Mouse (Mus musculus) naive thymus-derived CD4-positive, alpha-beta T cell, adult 5 months (primary cell): ENCODE results near the gene Car15. TPM values are rescaled to one million over a fixed set of nuclear protein-coding genes. Genes with fewer than 3 reads are reported as not detected.

Experiments
- polyA plus RNA-seq: library from polyadenylated mRNA; unstranded; fragments of 100-300 nt; shearing (Covaris generic); gene quantifications from one replicate; pipeline ENCODE4 v1.2.1, GENCODE M21; 2017

Car15 gene
- 3.7 TPM for polyA plus RNA-seq

DNA sequence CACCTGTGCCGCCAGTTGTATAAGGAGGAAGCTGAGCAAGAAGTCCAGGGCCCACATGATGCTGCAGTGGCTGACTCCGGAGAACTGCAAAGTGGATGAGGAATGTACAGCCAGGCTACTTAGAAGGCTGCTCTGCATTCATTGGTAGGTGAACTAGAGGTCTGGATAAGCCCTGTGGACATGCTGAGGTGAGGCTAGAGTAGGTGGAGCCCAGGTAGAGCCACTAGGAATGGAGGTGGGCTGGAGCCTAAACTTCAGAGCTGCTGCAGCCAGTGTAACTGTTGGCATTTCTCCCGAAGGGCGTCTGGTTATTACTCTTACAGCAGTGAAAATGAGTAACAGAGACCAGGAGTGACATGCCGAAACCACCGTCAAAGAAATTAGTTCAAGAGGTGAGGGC lies at the start of gene Car15:
TSS of gene Car15 (minus strand) at position 314 of the 400 bp plus-strand sequence.

DNA sequence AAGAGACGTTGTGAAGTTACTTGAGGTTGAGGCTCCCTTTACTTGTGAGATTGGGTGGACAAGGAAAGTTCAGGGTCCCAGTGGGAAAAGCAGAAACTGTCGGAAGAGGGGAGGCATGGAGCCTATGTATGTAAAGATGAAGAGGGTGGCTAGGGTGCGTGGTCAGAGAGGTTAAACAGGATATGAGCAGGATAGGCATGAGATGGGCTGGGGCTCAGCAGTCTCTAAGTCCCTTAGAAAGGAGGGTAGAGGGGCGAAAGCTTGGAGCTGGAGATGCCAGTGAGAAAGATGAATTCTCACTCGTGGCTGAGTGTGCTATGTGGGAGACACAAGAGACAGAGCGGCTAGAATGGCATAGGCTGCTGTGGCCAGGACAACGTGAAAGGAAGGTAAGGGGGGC lies 5.3 kb downstream of the Car15 start, which contains the start of gene B830017H08Rik:
TSS of gene B830017H08Rik (plus strand) at position 301 of the 400 bp plus-strand sequence.

DNA sequence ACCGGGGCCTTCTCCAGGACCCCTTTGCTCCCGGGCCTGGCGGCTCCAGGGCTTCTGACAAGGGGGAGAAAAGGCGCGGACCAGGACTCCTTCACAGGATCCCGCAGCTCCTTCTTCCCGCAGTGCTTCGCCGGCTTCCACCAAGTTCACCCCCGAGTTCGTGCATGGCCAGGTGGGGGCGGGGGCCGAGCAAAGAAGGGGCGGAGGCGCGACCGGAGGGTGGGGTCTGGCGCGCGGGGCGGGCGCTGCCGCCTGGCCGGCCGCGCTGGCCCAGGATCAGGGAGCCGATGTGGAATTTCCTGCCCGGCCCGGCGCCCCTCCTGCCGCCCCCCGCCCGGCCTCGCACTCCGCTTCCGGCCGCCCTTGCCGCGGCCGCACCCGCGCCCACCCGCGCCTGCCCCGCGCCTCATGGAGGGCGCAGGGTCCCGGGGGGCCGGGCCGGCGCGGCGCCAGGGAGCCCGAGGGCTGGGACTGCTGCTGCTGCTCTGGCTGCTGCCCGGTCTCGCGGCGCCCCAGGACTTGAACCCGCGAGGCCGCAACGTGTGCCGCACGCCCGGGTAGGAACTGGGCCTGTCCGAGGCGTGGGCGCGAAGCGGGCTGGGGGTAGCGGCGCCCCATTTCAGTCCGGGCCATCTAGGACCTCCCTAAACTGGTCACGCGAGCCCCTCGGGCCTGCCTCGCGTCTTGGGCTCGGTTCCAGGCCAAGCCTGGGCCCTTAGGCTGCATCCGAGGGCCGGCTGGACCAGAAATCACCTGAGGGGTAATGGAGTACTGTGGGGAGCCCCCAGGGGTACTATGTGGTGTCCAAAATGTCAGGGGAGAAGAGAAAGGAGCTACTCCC lies 41.0 kb downstream of the Car15 start, which contains the start of gene Scarf2:
TSS of gene Scarf2 (plus strand) at position 312 of the 841 bp plus-strand sequence.

Other genes starting within 250 kb of the Car15 start
- gene Smpd4, start 219.0 kb downstream of the Car15 start, polyA plus RNA-seq = 19.5 TPM
- gene Ccdc74a, start 191.9 kb downstream of the Car15 start, polyA plus RNA-seq = not detected
- 129 TPM for gene Med15, start 105.5 kb downstream of the Car15 start, polyA plus RNA-seq
- 18.9 TPM for gene Klhl22, start 78.7 kb downstream of the Car15 start, polyA plus RNA-seq
- gene Scarf2, start 41.1 kb downstream of the Car15 start, polyA plus RNA-seq = not detected
- not detected for gene B830017H08Rik, start 5.2 kb downstream of the Car15 start, polyA plus RNA-seq
- 0.98 TPM for gene Gm20518, start 53.3 kb upstream of the Car15 start, polyA plus RNA-seq
- not detected for gene Tssk1, start 55.9 kb upstream of the Car15 start, polyA plus RNA-seq
- 59.7 TPM for gene Dgcr2, start 60.2 kb upstream of the Car15 start, polyA plus RNA-seq
- gene Tssk2, start 60.3 kb upstream of the Car15 start, polyA plus RNA-seq = 0.25 TPM
- 82.3 TPM for gene Ess2, start 73.0 kb upstream of the Car15 start, polyA plus RNA-seq
- not detected for gene Gsc2, start 76.7 kb upstream of the Car15 start, polyA plus RNA-seq
- 25.6 TPM for gene Slc25a1, start 89.9 kb upstream of the Car15 start, polyA plus RNA-seq
- not detected for gene Vpreb2, start 142.1 kb upstream of the Car15 start, polyA plus RNA-seq
- 7.5 TPM for gene Dgcr6, start 214.5 kb upstream of the Car15 start, polyA plus RNA-seq